Mouse (Mus musculus): ENCODE measurements around the gene Gpx4.

GRCm38 (mm10) chr10:80032799-80033480, 14.0 kb upstream of the Gpx4 start:
- TF ChIP-seq CTCF (IDR thresholded peaks at IDR 0.05; ENCODE audit: extremely low read depth, insufficient read depth, low read length) (no peak), POLR2A (IDR thresholded peaks at IDR 0.05; ENCODE audit: extremely low read depth, insufficient read depth, low read length) (no peak)

All from cortical plate, adult 2 months (tissue).